Mouse (Mus musculus): Measurements from ENCODE around the gene Znrd1as. TPM values are rescaled to one million over a fixed set of nuclear protein-coding genes. Genes with fewer than 3 reads are reported as not detected.

Gene Znrd1as
- total RNA-seq (2014; rRNA removed; ENCODE audit: low replicate concordance) (2.8 TPM in 1 of 2 replicates, not detected in the other), polyA plus RNA-seq (2015; fragmentation: Nextera tagmentation; extraction: Ambion mirVana) (8.2 and 10.0 TPM in 2 replicates)

GRCm38 (mm10) chr17:36957999-36958743 lies at the start of gene Znrd1as, which contains the start of gene Znrd1:
Gene Znrd1as, plus strand, starts transcription at chr17:36958592.
Gene Znrd1, minus strand, starts transcription at chr17:36958559.
- H3K4me1 ChIP-seq (ENCODE audit: control insufficient read depth, insufficient read depth), result peaks cover 9% of the 10 kb centered on the region
- DNase-seq (ENCODE audit: low spot score) (peak; percentile 98), ATAC-seq (ENCODE audit: insufficient read depth, low read depth) (peak; percentile 97)
- WGBS, result under 1% methylated on average over 46 of the region's 46 CpGs
- peak within 1 kb of the TSS; percentile 72 for H3K9ac ChIP-seq (replicated peaks; ENCODE audit: low read depth, low read length)
- peak within 1 kb of the TSS; percentile 82 for H3K27ac ChIP-seq (ENCODE audit: low read depth)
- peaks cover 17% of the 10 kb centered on the region for H3K36me3 ChIP-seq (replicated peaks; ENCODE audit: control insufficient read depth, insufficient read depth, low read length)
- peak within 1 kb of the TSS; percentile 81 for H3K4me3 ChIP-seq (ENCODE audit: low read depth, low read length)
- no peaks in the 10 kb centered on the region for H3K9me3 ChIP-seq (replicated peaks; ENCODE audit: control insufficient read depth, low read length)
- H3K27me3 ChIP-seq (ENCODE audit: control insufficient read depth, insufficient read depth, low read length), result no peaks in the 10 kb centered on the region
- TF ChIP-seq CTCF (IDR thresholded peaks at IDR 0.05; ENCODE audit: low read depth), result no peak
- TF ChIP-seq EP300 (IDR thresholded peaks at IDR 0.05; ENCODE audit: low read depth), result peak; percentile 66; the same call in 1 of the 2 replicates
- H3K4me2 ChIP-seq (ENCODE audit: low read depth, low read length), result peak within 1 kb of the TSS; percentile 78

GRCm38 (mm10) chr17:36909802-36910201 lies 48.6 kb upstream of the Znrd1as start:
- H3K4me3 ChIP-seq (ENCODE audit: low read depth, low read length), result no peak overlapping the region
- DNase-seq (ENCODE audit: low spot score), result no peak
- 33% methylated on average over 4 of the region's 4 CpGs for WGBS
- peaks cover 11% of the 10 kb centered on the region for H3K27me3 ChIP-seq (ENCODE audit: control insufficient read depth, insufficient read depth, low read length)
- no peak for ATAC-seq (ENCODE audit: insufficient read depth, low read depth)
- TF ChIP-seq CTCF (IDR thresholded peaks at IDR 0.05; ENCODE audit: low read depth) (no peak), EP300 (IDR thresholded peaks at IDR 0.05; ENCODE audit: low read depth) (no peak)
- no peak overlapping the region for H3K9ac ChIP-seq (replicated peaks; ENCODE audit: low read depth, low read length)
- no peaks in the 10 kb centered on the region for H3K9me3 ChIP-seq (replicated peaks; ENCODE audit: control insufficient read depth, low read length)
- H3K27ac ChIP-seq (ENCODE audit: low read depth), result no peak overlapping the region
- no peak overlapping the region for H3K4me2 ChIP-seq (ENCODE audit: low read depth, low read length)
- H3K4me1 ChIP-seq (ENCODE audit: control insufficient read depth, insufficient read depth), result no peaks in the 10 kb centered on the region
- no peaks in the 10 kb centered on the region for H3K36me3 ChIP-seq (replicated peaks; ENCODE audit: control insufficient read depth, insufficient read depth, low read length)

- no peak overlapping the region for H3K27ac ChIP-seq (ENCODE audit: low read depth)
- no peak overlapping the region for H3K4me3 ChIP-seq (ENCODE audit: low read depth, low read length)
- no peaks in the 10 kb centered on the region for H3K36me3 ChIP-seq (replicated peaks; ENCODE audit: control insufficient read depth, insufficient read depth, low read length)
- no peak for DNase-seq (ENCODE audit: low spot score)
- H3K27me3 ChIP-seq (ENCODE audit: control insufficient read depth, insufficient read depth, low read length), result peaks cover 26% of the 10 kb centered on the region
- WGBS, result 55% methylated on average over 2 of the region's 2 CpGs
- H3K9ac ChIP-seq (replicated peaks; ENCODE audit: low read depth, low read length), result no peak overlapping the region
- no peaks in the 10 kb centered on the region for H3K9me3 ChIP-seq (replicated peaks; ENCODE audit: control insufficient read depth, low read length)
- ATAC-seq (ENCODE audit: insufficient read depth, low read depth), result no peak
- TF ChIP-seq EP300 (IDR thresholded peaks at IDR 0.05; ENCODE audit: low read depth) (no peak), CTCF (IDR thresholded peaks at IDR 0.05; ENCODE audit: low read depth) (no peak)
- H3K4me1 ChIP-seq (ENCODE audit: control insufficient read depth, insufficient read depth), result no peaks in the 10 kb centered on the region
- H3K4me2 ChIP-seq (ENCODE audit: low read depth, low read length), result no peak overlapping the region
Measured at GRCm38 (mm10) chr17:36912031-36912430, 46.4 kb upstream of the Znrd1as start.

GRCm38 (mm10) chr17:36914108-36914507 lies 44.3 kb upstream of the Znrd1as start:
- 15% methylated on average over 2 of the region's 2 CpGs for WGBS
- ATAC-seq (ENCODE audit: insufficient read depth, low read depth) (no peak), DNase-seq (ENCODE audit: low spot score) (peak; percentile 66)
- Histone ChIP-seq H3K36me3 (replicated peaks; ENCODE audit: control insufficient read depth, insufficient read depth, low read length) (no peaks in the 10 kb centered on the region), H3K4me2 (ENCODE audit: low read depth, low read length) (no peak overlapping the region), H3K9me3 (replicated peaks; ENCODE audit: control insufficient read depth, low read length) (no peaks in the 10 kb centered on the region), H3K4me1 (ENCODE audit: control insufficient read depth, insufficient read depth) (no peaks in the 10 kb centered on the region), H3K27ac (ENCODE audit: low read depth) (no peak overlapping the region), H3K27me3 (ENCODE audit: control insufficient read depth, insufficient read depth, low read length) (peaks cover 26% of the 10 kb centered on the region), H3K9ac (replicated peaks; ENCODE audit: low read depth, low read length) (no peak overlapping the region), H3K4me3 (ENCODE audit: low read depth, low read length) (no peak overlapping the region)
- TF ChIP-seq CTCF (IDR thresholded peaks at IDR 0.05; ENCODE audit: low read depth), result peak; percentile 74
- TF ChIP-seq EP300 (IDR thresholded peaks at IDR 0.05; ENCODE audit: low read depth), result no peak

GRCm38 (mm10) chr17:36915076-36915475 lies 43.3 kb upstream of the Znrd1as start:
- no peak for DNase-seq (ENCODE audit: low spot score)
- WGBS, result 11% methylated on average over 9 of the region's 9 CpGs
- no peak for TF ChIP-seq EP300 (IDR thresholded peaks at IDR 0.05; ENCODE audit: low read depth)
- peak; percentile 76 for TF ChIP-seq CTCF (IDR thresholded peaks at IDR 0.05; ENCODE audit: low read depth)

More at GRCm38 (mm10) chr17:36915076-36915475, 43.3 kb upstream of the Znrd1as start:
- H3K4me3 ChIP-seq (ENCODE audit: low read depth, low read length), result no peak overlapping the region
- no peak for ATAC-seq (ENCODE audit: insufficient read depth, low read depth)
- H3K9me3 ChIP-seq (replicated peaks; ENCODE audit: control insufficient read depth, low read length), result no peaks in the 10 kb centered on the region
- peaks cover 20% of the 10 kb centered on the region for H3K27me3 ChIP-seq (ENCODE audit: control insufficient read depth, insufficient read depth, low read length)
- H3K4me1 ChIP-seq (ENCODE audit: control insufficient read depth, insufficient read depth), result no peaks in the 10 kb centered on the region
- H3K4me2 ChIP-seq (ENCODE audit: low read depth, low read length), result no peak overlapping the region
- H3K36me3 ChIP-seq (replicated peaks; ENCODE audit: control insufficient read depth, insufficient read depth, low read length), result no peaks in the 10 kb centered on the region
- H3K9ac ChIP-seq (replicated peaks; ENCODE audit: low read depth, low read length), result no peak overlapping the region
- no peak overlapping the region for H3K27ac ChIP-seq (ENCODE audit: low read depth)
